Mouse (Mus musculus) thymus, postnatal 25 days (tissue): Measurements from ENCODE around the gene Gse1.

Source experiments
- DNase-seq: peaks from one replicate; pipeline ENCODE4 v3.0.0; 2022

The Gse1 gene

DNA sequence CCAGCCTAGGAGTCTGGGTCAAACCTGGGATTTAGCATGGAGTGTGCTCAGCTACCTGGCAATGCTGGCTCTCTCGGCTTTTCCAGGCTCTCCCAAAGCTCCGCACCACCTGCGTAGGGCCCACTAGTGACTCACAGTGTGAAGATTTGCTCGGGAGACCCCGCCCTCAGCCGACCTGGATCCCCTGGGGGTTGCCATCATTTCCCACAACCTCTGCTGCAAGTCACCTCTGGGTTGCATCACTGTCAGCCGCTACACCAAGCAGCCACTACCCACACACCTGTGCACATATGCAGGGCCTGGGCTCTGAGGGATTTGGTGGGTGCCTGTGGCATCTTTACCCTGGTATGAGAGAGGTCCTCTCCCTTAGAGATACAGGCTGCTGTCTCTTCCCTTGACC lies 239.3 kb downstream of the Gse1 start:
- no peak for DNase-seq

DNA sequence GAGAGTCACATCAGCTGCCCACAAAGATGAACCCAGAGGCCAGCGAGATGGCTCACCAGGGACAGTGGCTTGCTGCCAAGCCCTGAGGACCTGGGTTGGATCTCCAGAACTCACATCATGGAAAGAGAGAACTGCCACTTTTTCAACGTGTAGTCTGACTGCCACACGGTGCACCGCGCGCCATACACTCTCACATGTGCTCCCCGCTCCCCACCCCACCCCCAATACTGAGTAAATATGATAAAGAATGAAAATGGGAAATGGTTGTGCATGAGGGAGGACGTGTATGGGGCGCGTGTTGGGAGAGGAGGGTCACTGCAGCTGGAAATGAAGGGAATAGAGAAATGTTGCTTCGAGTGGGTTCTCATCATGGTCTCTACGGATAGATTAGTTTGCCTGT lies 241.9 kb downstream of the Gse1 start:
- no peak for DNase-seq

DNA sequence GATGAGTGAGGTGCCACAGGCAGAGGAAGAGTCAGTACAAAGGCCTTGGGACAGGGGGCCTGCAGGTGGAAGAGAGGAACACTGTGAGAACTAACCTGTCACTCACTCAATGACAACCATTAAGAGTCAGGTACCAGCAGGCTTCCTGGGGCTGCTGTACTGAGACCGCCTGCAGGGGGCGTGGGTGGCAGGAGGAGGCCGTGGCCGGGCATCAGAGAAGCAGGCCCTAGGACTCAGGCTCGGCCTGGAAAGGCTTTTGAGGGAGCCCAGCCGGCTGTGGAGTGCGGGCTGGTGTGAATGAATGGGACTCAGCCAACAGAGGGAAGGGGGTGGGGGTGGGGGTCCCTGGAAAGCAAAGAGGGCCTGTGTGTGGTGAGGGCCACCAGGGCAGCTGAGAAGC lies 242.9 kb downstream of the Gse1 start:
- DNase-seq, result peak; percentile 61

DNA sequence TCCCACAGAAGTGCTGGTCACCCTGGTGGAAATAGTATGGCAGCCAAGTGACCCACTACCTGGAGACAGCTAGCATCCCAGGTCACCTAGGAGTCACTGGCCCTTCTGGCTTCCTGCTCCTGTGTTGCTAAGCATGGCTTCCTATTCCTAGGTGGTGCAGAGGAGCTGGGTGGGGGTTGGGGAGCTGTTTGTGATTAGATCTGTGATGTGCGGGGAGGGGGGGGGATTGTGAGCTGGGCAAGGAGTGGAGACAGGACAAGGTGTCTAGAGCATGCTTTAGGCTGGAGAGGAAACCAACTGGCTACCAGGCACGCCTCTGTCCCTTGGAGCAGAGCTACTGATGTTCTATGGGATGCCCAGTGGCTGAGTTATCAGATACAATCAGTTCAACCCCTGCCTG lies 243.5 kb downstream of the Gse1 start:
- no peak for DNase-seq

DNA sequence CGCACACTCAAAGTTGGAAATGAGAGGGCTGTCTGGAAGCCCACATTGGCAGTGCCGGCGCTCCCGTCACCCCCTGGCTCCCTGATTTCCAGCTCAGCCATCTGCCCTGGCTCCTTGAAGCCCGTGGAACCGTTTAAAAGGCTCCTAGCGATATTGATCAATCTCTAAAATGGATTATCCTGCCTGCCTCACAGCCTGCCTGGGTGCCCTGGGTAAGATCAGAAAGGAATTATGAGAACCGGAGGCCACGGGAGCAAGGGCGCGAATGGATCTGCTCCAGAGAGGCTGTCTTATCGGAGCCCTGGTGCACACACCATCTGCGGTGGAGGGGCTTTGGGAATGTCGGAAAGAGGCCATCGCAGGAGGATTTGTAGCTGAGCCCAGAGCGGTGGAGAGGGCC lies 244.0 kb downstream of the Gse1 start:
- no peak for DNase-seq

DNA sequence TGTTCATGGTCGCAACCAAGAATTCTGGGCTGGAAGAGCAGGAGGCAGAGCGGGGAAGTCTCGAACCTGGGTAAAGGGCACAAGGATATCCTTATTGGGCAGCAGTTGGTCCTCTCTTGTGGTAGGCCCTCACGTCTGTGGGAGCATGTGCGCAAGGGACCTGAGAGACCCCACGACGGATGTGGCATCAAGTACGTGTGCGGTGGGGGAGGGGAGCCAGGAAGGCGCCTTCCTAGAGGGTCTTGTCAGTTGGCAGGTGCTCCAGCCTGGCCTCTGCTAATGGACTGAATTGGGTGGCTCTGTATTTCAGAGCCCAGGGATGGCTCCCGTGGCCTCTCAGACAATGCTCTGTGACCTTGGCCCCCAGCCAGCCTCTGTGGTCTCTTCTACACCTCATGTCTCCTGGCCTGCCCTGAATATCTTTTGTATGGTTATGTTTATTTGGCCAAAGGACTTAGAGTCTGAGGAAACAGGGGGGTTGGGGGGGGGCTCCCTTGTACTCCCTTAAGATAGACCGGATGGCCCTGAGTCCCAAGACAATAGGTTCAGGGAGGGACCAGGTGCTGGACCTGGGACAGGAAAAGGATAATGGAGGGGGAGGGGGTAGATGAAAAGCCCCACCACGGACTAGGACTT lies 245.6 kb downstream of the Gse1 start:
- DNase-seq, result peak; percentile 71

DNA sequence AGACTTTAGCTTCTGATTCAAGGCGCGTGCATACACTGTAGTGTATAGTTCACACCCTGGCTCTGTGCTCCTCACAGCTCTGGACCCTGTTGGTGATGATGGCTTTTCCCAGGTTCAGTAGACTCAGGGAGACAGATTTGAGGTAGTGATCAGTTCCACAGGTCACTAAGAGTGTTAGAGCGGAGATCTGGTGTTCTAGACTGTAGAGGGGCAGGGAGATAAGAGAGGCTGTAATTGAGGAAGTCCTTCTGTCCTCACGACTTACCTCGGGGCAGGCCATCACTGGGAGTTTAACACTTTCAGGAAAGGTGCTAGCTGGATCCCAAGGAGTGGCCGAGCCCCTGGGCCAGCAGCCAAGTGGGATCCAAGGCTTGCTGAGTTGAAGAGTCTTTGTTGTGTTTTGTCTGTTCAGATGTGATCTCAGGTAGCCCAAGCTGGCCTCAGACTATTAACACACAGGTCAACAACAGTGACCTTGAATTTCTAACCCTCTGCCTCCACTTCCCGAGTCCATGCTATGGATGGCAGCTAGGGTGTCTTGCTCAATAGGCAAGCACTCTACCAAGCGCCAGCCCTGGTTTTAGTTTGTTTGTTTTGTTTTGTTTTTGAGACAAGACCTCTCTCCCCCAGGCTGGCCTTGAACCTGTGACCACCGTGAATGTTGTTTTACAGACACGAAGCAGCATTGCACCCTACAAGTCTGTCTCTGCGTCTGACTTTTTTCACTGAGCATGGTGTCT lies 246.4 kb downstream of the Gse1 start:
- DNase-seq, result no peak

DNA sequence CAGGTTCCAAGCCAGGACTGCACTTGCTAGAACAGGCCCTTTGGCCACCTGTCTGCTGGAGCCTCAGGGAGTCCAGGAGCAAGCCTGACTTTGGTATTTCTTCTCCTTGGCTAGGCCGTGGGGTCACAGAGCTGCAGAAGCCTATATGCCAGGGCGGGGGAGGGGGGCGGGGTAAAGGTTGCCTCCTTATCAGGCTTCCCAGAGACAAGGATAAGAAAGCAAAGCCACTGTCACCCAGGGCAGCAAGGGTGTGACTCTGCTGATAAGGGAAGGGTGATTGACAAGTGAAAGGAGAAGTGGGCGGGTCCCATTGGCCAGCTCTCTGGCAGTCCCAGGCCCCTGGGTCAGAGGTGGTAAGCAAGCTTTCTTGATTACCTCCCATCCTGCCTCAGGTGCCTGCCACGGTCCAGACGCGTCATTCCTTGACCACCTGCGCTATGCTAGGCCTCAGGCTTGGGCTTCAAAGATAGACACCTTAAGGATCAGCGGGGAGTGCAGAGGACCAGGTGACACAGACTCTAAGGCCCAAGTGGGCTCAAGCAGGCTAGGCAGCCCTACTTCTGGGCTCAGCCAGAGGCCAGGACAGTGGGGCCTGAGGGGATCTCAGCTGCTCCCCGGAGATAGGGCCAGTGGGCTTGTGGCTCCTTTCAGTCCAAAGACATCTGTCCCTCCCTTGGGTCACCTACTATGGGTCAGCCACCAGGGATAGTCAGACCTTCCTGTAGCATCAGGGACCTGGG lies 247.4 kb downstream of the Gse1 start:
- no peak for DNase-seq

DNA sequence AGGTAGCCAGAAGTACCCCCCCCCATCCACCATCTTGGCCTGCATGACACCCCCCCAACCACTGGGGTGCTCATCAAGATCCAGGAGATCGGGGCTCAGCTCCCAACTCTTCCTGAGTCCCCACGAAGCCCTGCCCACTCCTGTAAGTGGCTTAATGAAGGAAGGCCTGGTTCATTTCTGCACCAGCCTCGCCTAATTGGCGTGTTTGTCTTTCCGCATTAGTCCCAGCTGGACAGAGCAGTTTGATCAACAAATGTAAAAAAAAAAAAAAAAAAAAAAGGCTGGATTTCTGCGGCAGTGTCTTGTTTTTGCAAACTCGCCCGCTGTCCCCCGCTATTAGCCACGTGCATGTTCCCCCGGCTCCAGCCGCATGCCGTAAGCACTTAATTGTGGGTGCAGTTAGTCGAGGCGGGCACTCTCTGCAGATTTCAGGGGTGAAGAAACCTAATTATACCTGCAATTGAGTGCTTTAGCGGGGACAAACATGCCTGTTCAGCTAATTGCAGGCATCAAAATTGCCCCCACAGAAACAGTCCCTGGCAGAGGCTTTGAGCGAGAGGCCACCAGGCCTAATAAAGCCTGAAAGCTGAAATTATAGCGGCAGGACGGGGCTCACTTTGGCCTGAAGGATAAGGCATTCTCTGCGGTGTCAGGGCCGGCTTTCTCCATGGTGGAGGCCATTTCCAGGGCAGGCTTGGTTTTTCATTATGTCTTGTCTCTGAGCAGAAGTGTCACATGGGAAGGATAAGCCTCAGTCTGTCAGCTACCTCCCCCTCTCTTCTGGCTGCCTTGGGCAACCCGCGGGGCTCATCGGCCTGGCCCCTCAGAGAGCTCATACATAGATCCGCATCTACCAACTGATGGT lies 248.7 kb downstream of the Gse1 start:
- DNase-seq, result no peak

DNA sequence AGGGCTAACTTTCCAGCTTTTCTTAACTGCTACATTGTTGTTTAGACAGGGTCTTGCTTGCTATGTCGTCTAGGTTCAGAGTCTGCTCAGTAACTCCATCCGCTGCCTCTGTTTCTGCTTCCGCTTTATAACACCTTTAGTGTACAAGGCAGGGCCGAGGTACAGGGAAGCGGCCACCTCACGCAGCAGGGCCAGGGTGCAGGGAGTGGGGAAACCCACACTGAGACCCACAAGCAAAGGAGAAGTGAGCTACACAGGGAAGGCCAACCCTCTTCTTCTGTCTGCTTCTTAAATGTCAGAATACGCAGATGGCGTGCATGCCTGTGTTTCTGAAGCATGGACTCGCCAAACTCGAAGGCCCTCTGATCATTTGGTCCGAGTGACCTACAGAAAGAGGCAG lies 250.5 kb downstream of the Gse1 start:
- DNase-seq, result no peak

DNA sequence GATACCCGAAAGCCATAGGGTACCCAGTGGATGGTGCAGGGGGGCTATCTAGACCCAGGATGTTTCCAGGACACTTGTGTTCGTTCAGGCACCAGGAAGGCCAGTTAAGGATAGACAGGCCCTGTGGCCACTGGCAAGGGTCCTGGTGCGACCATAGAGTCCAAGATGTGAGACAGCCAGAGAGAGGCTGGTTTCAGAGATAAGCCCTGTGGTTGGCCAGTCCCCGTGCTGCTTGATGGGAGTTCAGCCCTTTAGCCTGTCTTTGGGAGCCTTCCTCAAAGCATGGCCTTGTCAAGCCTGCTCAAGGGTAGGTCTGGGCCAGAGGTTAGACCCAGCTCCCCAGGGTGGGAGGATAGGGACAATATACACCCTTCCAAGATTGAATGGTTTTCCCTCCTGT lies 251.4 kb downstream of the Gse1 start:
- DNase-seq, result no peak

DNA sequence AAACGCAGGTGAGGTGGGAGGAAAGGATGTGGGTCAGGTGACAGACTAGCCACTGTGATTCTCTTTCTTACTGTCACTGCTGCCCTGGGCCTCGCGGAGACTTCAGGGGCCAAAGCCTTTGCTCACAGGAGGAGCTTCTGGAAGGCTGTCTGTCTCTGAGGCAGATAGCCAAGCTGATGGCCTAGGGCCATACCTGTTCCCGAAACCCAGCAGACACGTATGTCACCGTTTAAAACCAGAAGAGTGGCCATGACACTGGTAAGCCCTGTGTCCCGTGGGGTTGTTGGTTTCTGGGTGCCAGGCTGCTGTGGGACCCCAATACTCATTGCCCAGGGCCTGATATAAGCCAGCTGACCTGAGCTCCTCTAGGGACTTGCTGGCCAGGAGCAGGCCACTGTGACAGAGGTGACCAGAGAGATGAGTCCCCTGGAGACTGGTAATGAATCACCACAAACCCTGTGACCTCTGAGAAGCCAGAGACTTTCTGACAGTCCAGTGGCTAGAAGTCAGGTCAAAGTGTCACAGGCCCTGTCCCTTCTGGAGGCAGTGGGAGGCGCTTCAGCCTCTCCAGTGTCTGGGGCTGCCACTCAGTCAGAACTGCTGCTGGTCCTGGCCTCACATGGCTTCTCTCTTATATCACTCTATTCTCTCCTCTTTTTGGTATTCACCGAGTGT lies 253.9 kb downstream of the Gse1 start:
- DNase-seq, result no peak

DNA sequence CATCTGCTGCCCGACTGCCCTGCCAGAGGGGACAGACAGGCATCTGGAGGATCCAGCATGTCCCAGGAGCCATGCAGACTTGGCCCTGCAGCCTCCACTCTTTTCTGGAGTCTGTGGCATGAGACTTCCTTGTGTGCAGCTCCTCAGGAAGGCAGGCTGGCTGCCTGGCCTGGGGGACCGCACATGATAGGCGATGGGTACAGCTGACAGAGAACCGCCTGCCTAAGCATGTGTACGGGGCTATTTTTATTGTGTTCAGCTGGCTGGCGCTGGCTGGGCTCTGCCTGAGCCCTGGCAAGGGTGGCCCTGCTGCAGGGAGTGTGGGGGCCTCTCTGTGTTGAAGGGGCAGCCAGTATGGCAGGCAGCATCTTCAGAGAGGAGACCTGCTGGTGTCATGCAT lies 256.2 kb downstream of the Gse1 start:
- DNase-seq, result no peak

DNA sequence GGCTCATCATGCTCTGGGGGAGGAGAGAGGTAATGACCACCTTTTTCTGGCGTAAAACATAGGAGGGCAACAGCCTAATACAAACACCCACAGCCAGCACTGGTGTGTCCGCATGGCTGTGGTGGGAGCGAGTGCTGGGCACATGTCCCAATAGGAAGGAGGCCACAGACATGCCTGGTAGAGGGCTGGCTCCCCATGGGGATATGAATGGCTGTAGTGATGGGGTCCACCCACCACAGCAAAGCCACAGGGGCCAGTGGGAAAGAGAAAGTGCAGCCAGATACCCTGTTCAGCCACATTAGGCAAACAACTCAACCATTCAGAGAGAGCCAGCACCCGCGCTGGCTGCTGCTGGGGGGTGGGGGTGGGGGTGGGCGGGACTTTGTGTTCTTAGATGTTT lies 256.9 kb downstream of the Gse1 start:
- DNase-seq, result no peak

DNA sequence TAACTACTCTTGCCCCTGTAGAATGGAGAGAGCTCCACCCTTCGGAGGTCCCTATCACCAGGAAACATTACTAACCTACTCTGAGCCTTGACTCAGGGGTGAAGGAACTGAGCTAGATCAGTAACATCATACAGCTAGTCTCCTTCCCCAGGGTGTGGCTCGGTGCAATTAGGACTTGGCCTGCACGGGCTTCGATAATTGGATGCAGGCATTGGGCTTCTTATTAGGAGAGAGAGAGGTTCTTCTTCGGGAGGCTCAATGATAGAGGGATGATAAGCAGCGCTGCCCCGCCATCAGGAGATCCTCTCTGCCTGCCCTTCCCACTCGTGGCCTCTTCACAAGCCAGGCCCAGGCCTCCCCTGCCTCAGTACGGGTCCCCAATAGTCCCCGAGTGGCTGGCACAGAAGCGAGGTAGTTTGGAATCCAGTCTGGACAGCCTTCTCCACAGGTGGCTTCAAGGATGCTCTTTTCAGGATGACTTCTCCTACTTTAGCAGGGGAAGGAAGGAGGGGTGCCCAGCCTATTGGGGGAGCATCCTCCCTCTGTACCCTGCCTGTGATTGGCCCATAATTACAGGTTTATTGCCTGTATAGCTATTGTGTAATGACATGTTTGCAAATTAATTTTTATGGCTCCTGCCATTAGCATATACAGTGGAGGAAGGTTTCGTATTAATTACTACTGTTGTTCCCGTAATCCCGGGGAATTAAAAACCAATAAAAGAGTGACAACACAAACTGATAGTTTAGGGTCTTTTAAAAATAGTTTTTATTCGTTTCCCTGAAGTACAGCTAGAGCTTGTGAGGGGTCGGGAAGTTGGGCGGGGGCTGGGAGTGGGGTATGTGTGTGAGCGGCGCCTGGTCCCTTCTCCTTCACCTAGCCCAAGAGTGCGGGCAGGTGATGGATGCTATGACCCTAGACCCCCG lies 257.6 kb downstream of the Gse1 start:
- no peak for DNase-seq

DNA sequence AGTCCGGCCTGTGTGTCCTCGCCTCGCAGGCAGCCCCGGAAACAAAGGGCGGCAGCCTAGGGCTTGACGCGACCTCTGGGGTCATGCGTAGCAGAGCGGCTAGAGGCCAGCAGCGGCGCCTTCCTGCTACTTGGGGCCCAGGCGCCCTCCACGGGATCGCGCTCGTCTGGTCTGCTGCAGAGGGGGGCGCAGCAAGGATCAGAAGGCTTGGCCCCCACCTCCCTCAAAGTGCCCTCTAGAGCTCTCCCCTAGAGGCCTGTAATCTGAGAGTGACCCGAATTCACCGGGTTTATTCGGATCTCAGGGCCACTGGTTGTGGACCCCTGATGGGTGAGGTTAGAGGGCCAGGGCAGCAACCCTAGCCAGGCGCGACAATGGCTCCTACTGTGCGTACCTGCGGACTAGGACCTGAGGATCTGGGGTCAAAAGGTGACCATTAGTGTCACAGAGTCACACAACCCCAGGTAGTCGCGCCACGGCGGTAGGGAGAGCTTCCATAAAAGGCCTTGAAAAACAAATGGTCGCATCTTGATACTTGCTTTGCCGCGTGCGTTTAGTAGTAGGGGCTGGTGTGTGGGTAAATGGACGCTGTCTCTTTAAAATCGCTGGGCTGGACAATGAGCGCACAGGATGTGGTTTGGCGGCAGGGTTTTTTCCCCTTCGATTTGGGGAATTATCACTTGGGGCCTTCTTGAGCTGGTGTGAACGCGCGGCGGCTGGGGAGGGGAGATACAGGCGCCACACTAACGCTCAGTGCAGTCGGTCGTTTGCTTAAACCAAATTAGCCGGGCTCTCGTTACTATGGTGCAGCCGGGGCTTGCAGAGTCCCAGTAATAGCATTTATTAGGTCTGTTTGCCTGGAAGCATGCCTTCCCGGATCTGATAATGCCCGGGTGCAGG lies 258.5 kb downstream of the Gse1 start:
- DNase-seq, result peak; percentile 57

DNA sequence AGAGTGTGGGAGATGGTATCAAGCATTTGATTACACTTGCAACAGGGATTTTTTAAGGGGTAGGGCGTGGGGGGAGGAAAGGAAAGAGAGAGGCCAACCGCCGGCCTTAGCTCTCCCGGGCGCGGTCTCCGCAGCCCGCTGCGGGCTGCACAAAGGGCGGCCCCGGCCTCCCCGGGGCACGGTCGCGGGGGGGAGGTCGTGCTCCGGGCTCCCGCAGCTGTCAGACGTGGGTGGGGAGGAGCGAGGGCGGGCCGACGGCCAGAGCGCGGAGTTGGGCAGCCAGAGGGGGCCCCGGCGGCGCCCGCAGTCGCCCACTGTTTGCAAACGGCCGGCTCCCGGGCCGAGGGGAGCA lies 259.1 kb downstream of the Gse1 start:
- no peak for DNase-seq

DNA sequence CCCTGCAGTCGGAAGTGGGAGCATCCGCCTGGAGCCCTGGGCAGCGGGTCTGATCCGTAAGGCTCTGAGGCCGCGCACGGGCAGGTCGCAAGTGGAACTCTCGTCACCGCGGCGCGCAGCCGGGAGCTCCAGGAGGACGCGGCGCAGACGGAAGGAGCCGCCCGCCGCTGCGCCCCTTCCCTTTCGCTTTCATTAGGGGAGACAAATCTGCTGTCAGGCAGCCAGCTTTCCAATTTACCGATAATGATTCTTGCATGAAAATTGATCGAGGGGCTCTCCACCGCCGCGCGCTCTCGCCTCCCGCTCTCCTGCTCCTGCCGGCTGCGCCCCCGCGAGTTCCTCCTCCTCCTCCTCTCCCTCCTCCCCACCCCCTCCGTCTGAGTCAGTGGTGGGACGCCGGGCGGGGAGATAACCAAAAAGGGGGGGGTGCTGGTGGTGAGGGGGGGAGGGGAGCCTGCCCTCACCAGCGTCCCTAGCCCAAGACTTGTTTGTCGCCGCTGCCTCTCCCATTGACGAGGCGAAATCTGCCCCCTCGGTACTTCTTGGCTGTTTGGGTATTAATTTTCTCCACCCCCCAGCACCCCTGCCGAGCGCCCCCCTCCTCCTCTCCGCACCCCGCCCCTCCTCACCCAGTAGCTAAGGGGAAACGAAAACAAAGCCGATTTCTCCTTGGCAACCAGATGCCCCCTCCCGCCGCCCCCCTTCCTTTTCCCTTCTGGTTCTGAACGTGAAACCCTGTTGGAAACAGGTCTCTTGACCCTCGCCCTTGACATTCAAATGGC lies 259.7 kb downstream of the Gse1 start:
- DNase-seq, result peak; percentile 82

DNA sequence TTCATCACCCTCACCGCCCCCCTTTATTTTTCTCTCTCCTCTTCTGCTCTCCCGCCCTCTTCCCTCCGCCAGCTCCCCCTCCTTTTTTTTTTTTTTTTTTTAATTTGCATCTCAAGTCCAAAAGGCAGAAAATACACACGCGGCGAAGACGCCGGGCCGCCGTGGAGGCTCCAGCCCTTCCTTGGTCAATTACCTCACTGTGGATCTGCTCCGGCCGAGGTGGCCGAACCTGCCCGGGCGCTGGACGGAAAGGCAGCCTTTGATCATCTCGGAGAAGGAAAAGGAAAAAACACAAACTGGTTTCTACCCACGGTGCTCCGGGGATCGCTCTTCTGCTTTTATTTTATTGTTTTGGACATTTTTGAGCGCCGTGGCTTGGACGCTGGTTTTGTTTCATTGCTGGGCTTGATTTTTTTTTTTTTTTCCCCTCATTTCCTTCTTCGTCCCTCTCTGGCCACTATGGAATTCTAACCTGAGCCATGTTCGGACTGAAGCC lies 260.4 kb downstream of the Gse1 start:
- peak; percentile 45 for DNase-seq
